Mouse (Mus musculus) spleen, adult 10 weeks (tissue): ENCODE data around the gene Klhl31. TPM values are rescaled to one million over a fixed set of nuclear protein-coding genes. Genes with fewer than 3 reads are reported as not detected.

Source experiments
- polyA plus RNA-seq: library from polyadenylated mRNA; stranded (reverse); fragments of 350-450 nt; fragmentation: Illumina TruSeq; extraction: RNeasy Lipid Tissue Mini Kit (QIAGEN cat#74804); gene quantifications from one replicate; pipeline ENCODE4 v1.2.3, GENCODE M21; 2015; ENCODE audit warnings: low replicate concordance; ENCODE audit not compliant: insufficient read depth

Klhl31 gene
- polyA plus RNA-seq = not detected

DNA sequence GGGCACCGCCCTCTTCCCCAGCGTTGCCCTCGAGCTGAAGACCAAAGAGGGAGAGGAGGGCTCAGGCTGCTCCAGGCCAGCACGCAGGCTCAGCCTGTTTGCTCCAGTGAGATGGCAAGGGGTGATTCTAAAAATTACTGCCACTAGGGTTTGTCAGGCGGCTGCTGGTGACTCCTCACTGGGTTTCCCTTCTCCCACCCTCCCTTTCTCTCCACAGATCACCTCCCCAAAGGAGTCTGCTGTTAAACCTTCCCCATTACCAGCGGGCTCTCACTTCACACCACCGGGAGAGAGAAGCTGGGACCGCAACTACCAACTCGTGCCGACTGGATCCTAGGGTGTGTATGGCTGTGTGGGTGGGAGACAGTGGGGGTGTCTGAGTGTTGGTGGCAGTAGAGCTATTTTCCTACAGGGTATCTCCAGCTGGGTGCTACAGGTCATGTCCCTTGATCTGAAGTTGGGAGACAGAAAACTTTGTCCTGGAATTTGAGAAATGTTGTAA, at the start of gene Klhl31:
Klhl31 (plus strand) TSS at position 51 of the 502 bp plus-strand sequence.

Other genes with a start within 250 kb of the Klhl31 start
- 9.6 TPM for gene Lrrc1, start 91.6 kb upstream of the Klhl31 start, polyA plus RNA-seq
- gene Gclc, start 118.0 kb downstream of the Klhl31 start, polyA plus RNA-seq = 47.7 TPM